Mouse (Mus musculus) lung, embryonic 14.5 days (tissue): Measurements from ENCODE around the gene Myl12a. TPM values are rescaled to one million over a fixed set of nuclear protein-coding genes. Genes with fewer than 3 reads are reported as not detected.

ENCODE experiments used
- ATAC-seq: fragments of 200-750 bp; cut with Nextera tagmentation; 2 replicates; pipeline ENCODE4 v1.8.0; 2017; ENCODE audit warnings: mild to moderate bottlenecking, moderate TSS enrichment, moderate library complexity; ENCODE audit not compliant: insufficient read depth
- DNase-seq: peaks from one replicate; pipeline ENCODE4 v3.0.0-alpha.2; 2015
- H3K27ac ChIP-seq: fragments of 300-500 bp; sonication (generic); 2 replicates; pipeline ENCODE4 v1.5.1; 2014; ENCODE audit warnings: low read depth, mild to moderate bottlenecking, moderate library complexity
- H3K27me3 ChIP-seq: fragments of 300-500 bp; sonication (generic); 2 replicates; pipeline ENCODE4 v1.6.1; 2014; ENCODE audit warnings: low read length, control low read depth; ENCODE audit not compliant: insufficient read depth
- H3K36me3 ChIP-seq: fragments of 300-500 bp; sonication (generic); 2 replicates; pipeline ENCODE4 v1.6.1; 2014; ENCODE audit warnings: control low read depth; ENCODE audit not compliant: insufficient read depth
- H3K4me1 ChIP-seq: fragments of 300-500 bp; sonication (generic); 2 replicates; pipeline ENCODE4 v1.6.1; 2014; ENCODE audit warnings: antibody characterized with exemption, control low read depth; ENCODE audit not compliant: insufficient read depth
- H3K4me2 ChIP-seq: fragments of 300-500 bp; sonication (generic); 2 replicates; pipeline ENCODE4 v1.6.1; 2014; ENCODE audit warnings: mild to moderate bottlenecking
- H3K4me3 ChIP-seq: fragments of 300-500 bp; sonication (generic); 2 replicates; pipeline ENCODE4 v1.5.1; 2014; ENCODE audit warnings: low read depth, low read length
- H3K9ac ChIP-seq: fragments of 300-500 bp; sonication (generic); 2 replicates; pipeline ENCODE4 v1.6.1; 2014
- H3K9me3 ChIP-seq: fragments of 300-500 bp; sonication (generic); 2 replicates; pipeline ENCODE4 v1.6.1; 2016; ENCODE audit warnings: low read depth, low read length, control low read depth
- CTCF ChIP-seq: IDR thresholded peaks from 2 replicates; pipeline ENCODE4 v1.5.1; 2016; ENCODE audit warnings: antibody characterized with exemption, low read depth
- WGBS: fragments of 180-500 bp; shearing (Covaris S2); extraction: QIAGEN DNeasy Blood & Tissue Kit; methylation state at CpG from one replicate; pipeline ENCODE4 v1.1.7; 2014; 5-methylcytosine and 5-hydroxymethylcytosine counted together
- polyA plus RNA-seq: library from polyadenylated mRNA; unstranded; fragments of >200 nt; fragmentation: Nextera tagmentation; extraction: Ambion mirVana; gene quantifications from 2 replicates; pipeline ENCODE4 v1.2.1, GENCODE M21; 2014

Gene Myl12a
- 637 and 655 TPM in 2 replicates for polyA plus RNA-seq

- no peaks in the 10 kb centered on the region for H3K9me3 ChIP-seq
- WGBS = 1% methylated on average over 14 of the region's 14 CpGs
- peak within 1 kb of the TSS; percentile 89 for H3K4me3 ChIP-seq
- ATAC-seq (peak; percentile 53), DNase-seq (no peak)
- no peaks in the 10 kb centered on the region for H3K27me3 ChIP-seq
- H3K4me1 ChIP-seq = peaks cover 18% of the 10 kb centered on the region
- peak within 1 kb of the TSS; percentile 100 for H3K27ac ChIP-seq
- peak within 1 kb of the TSS; percentile 98 for H3K9ac ChIP-seq
- H3K4me2 ChIP-seq = peak within 1 kb of the TSS; percentile 63
- no peak for TF ChIP-seq CTCF
- 0 out of 2 replicates have a peak, but pooled peaks cover 3% of the 10 kb centered on the region for H3K36me3 ChIP-seq
These were observed at the start of gene Myl12a for GRCm38 (mm10) chr17:71002744-71003094. Gene Myl12a (minus strand): TSS chr17:71002878.

GRCm38 (mm10) chr17:71049292-71049691 lies 46.6 kb upstream of the Myl12a start:
- Histone ChIP-seq H3K4me2 (no peak overlapping the region), H3K27me3 (no peaks in the 10 kb centered on the region), H3K4me3 (no peak overlapping the region), H3K9me3 (no peaks in the 10 kb centered on the region), H3K9ac (no peak overlapping the region), H3K36me3 (no peaks in the 10 kb centered on the region), H3K27ac (no peak overlapping the region), H3K4me1 (no peaks in the 10 kb centered on the region)
- ATAC-seq = no peak
- no peak for DNase-seq
- no peak for TF ChIP-seq CTCF
- WGBS = 88% methylated on average over 8 of the region's 8 CpGs

DNA sequence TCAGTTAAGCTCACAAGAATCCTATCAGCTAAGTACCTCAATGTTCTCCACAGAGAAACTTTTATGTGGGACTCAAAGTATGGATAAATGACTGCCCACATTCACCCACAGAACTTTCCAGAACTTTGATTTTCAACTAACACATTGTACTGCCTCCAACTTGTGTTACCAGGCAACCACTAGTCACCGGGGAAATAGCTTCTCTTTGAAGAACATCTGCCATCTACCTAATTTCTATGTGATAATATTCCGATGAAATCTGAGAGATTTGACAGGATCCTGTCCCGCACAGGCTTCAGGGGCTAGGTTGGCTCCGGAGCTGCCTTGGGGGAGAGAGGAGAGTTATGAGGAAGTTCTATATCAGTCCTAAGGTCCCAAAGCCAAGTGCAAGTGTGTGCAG lies 44.2 kb upstream of the Myl12a start:
- no peak overlapping the region for H3K4me2 ChIP-seq
- H3K27me3 ChIP-seq = no peaks in the 10 kb centered on the region
- H3K36me3 ChIP-seq = no peaks in the 10 kb centered on the region
- ATAC-seq (no peak), DNase-seq (no peak)
- H3K27ac ChIP-seq = no peak overlapping the region
- no peaks in the 10 kb centered on the region for H3K4me1 ChIP-seq
- TF ChIP-seq CTCF = no peak
- WGBS = 86% methylated on average over 4 of the region's 4 CpGs
- H3K9me3 ChIP-seq = no peaks in the 10 kb centered on the region
- no peak overlapping the region for H3K4me3 ChIP-seq
- H3K9ac ChIP-seq = no peak overlapping the region

DNA sequence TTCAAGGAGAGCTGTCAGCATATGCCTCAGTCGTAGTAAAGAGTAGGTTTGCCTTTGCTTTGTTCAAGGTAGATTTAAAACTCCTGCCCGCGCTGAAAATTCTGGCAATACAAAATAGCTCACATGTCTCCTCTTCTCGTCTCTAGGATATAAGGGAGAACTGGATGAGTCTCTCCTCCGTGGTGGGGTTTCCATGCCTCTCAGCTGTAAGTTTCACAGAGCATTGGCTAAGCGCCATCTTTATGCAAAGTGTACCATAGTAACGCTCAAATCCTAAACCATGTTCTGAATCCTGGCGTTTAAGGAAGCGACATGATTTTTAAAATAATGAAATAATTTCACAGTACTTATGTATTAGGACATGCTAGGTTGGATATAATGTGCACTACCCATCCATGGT lies 42.9 kb upstream of the Myl12a start:
- ATAC-seq (no peak), DNase-seq (no peak)
- Histone ChIP-seq H3K9ac (no peak overlapping the region), H3K27ac (no peak overlapping the region), H3K27me3 (no peaks in the 10 kb centered on the region), H3K36me3 (no peaks in the 10 kb centered on the region), H3K4me1 (no peaks in the 10 kb centered on the region), H3K9me3 (no peaks in the 10 kb centered on the region), H3K4me2 (no peak overlapping the region), H3K4me3 (no peak overlapping the region)
- WGBS = 74% methylated on average over 9 of the region's 9 CpGs
- TF ChIP-seq CTCF = no peak

DNA sequence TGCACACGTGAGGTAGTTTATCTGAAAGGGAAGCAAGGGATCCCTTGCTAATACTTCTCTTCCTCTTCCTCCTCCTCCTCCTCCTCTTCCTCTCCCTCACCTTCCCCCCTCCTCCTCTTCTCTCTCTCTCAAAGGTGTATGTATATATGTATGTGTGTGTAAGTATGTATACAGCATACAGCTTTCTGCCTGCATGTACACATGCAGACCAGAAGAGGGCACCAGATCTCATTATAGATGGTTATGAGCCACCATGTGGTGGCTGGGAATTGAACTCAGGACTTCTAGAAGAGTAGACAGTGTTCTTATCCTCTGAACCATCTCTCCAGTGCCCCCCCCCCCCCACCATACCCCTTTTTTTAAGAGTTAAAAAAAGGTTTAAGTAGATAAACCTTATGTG lies 40.0 kb upstream of the Myl12a start:
- Histone ChIP-seq H3K9me3 (no peaks in the 10 kb centered on the region), H3K36me3 (no peaks in the 10 kb centered on the region), H3K27me3 (no peaks in the 10 kb centered on the region), H3K4me1 (no peaks in the 10 kb centered on the region), H3K4me3 (no peak overlapping the region), H3K27ac (no peak overlapping the region), H3K9ac (no peak overlapping the region), H3K4me2 (no peak overlapping the region)
- 58% methylated on average over 1 of the region's 1 CpGs for WGBS
- no peak for DNase-seq
- ATAC-seq = no peak
- peak; percentile 42 for TF ChIP-seq CTCF

GRCm38 (mm10) chr17:71040582-71040880 lies 37.9 kb upstream of the Myl12a start:
- Histone ChIP-seq H3K9ac (no peak overlapping the region), H3K4me3 (no peak overlapping the region), H3K9me3 (no peaks in the 10 kb centered on the region), H3K27me3 (no peaks in the 10 kb centered on the region), H3K4me1 (no peaks in the 10 kb centered on the region), H3K27ac (0 out of 2 replicates have a peak overlapping the region, but pooled peaks have one; percentile 6), H3K4me2 (no peak overlapping the region), H3K36me3 (no peaks in the 10 kb centered on the region)
- 76% methylated on average over 5 of the region's 5 CpGs for WGBS
- DNase-seq (no peak), ATAC-seq (no peak)
- TF ChIP-seq CTCF = no peak

DNA sequence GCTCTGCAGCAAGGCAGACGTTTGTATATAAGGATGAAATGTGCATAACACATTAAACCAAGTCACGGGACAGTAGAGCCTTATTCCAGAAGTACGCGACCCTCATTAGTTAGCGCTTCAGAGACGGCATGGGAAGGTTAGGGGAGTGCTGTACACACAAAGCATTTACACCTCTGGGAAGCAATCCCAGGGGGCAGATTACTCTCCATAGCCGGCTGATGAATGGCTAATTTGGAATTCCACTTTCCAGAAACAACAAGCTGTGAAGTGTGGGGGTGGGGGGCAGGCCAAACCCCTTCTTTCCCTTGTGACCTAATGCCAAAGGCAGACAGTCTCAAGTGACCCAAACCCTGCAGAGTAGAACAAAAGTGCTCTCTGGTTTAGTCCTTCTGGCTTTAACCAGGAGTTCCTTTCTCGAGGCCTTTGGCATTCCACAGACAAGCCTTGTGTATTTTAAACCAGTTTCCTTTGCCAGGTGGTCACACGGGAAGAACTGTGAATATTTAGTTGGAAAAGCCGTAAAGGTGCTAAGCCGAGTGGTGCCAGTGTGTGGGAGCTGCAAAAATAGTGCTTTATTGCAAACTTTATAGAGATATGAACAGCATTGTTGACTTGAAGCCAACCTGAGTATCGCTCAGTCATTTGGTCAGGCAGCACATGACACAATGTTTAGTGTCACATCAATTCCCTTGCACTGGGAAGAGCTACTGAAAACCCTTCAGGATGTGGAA lies 37.3 kb upstream of the Myl12a start:
- no peak overlapping the region for H3K9ac ChIP-seq
- no peak for DNase-seq
- H3K27me3 ChIP-seq = no peaks in the 10 kb centered on the region
- H3K4me1 ChIP-seq = no peaks in the 10 kb centered on the region
- H3K36me3 ChIP-seq = no peaks in the 10 kb centered on the region
- no peak overlapping the region for H3K4me2 ChIP-seq
- no peaks in the 10 kb centered on the region for H3K9me3 ChIP-seq
- no peak overlapping the region for H3K4me3 ChIP-seq
- no peak for ATAC-seq
- TF ChIP-seq CTCF = no peak
- no peak overlapping the region for H3K27ac ChIP-seq
- WGBS = 29% methylated on average over 12 of the region's 12 CpGs
